Mouse (Mus musculus) c-Kit-positive CD71-positive TER-119-negative erythroid progenitor cells, embryonic 14.5 days (primary cell): ENCODE measurements at regions not wholly inside any gene's neighbourhood (a gene's known extent, or its start where the extent isn't known, plus 50 kb on each side); places are given as distances from the start of the nearest gene placed in this dataset.
"Not testable (repeated sequence)": the region's sequence is repeated elsewhere in the genome, so short reads cannot be mapped to it uniquely, and the experiment has no call there.

Experiments used
- DNase-seq: peaks from one replicate; pipeline ENCODE4 v3.0.0-alpha.2; 2013; ENCODE audit warnings: low read depth

GRCm38 (mm10) chr10:120284785-120285184 lies 57.9 kb downstream of the Llph start:
- no peak for DNase-seq

- no peak for DNase-seq
These were observed 65.0 kb downstream of the Llph start for GRCm38 (mm10) chr10:120291912-120292311.

- not testable (repeated sequence) for DNase-seq
These were observed 66.5 kb downstream of the Llph start for GRCm38 (mm10) chr10:120293381-120293780.

- DNase-seq = no peak
These were observed 67.6 kb downstream of the Llph start for GRCm38 (mm10) chr10:120294487-120294886.

GRCm38 (mm10) chr10:120297311-120297710 lies 70.4 kb downstream of the Llph start:
- DNase-seq = no peak

- no peak for DNase-seq
These were observed 71.5 kb downstream of the Llph start for GRCm38 (mm10) chr10:120298293-120298927.

- peak; percentile 8 for DNase-seq
These were observed 79.1 kb downstream of the Llph start for GRCm38 (mm10) chr10:120306010-120306409.

GRCm38 (mm10) chr10:120308681-120309080 lies 81.8 kb downstream of the Llph start:
- DNase-seq = no peak
